Mouse (Mus musculus) liver, adult (tissue): ENCODE measurements around the gene Pmepa1.

Experiments used
- GATA4 ChIP-seq: IDR thresholded peaks from 2 replicates; pipeline ENCODE4 v1.6.1; 2014; ENCODE audit warnings: mild to moderate bottlenecking, low read length; ENCODE audit not compliant: insufficient replicate concordance

Gene Pmepa1

GRCm38 (mm10) chr2:173177481-173177880 is 98.9 kb downstream of the Pmepa1 start:
- TF ChIP-seq GATA4: no peak

DNA sequence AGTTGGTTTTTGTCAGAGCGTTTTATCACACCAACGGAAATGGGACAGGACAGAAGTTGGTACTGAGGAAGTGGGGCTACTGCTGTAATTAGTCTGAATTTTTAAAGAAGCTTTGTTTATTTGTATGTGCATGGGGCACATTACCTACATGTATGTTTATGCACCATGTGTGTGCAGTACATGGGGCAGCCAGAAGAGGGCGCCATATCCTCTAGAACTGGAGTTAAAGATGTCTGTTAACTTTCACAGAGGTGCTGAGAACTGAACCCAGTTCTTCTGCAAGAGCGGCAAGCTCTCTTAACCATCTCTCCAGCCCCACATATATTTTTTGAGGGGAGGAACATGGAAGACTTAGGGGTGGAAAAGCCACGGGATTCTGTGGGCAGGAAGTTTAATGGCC is 100.6 kb downstream of the Pmepa1 start:
- TF ChIP-seq GATA4: no peak

DNA sequence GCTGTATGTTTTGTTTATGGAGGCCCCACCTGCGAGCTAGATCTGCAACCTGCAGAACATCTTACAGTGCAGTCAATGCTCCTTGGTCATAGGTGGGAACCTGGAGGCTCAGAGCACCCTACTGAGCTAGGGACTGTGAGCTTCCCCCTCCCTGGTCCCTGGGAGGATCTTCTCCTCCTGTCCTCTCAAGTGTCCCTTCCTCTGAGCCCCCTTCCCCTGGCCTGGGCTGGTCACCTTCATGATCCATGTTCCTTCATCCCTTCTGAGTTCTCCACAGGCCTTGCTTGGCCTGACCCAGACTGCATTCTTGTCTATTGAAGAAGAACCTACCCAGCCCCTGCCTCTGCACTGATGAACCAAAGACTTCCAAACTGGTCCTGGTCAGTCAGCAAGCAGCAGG is 101.8 kb downstream of the Pmepa1 start:
- no peak for TF ChIP-seq GATA4
